Mouse (Mus musculus): ENCODE data around the gene Ptbp3.

GRCm38 (mm10) chr4:59524875-59525274 is 24.3 kb downstream of the Ptbp3 start:
- TF ChIP-seq CTCF (IDR thresholded peaks at IDR 0.05; ENCODE audit: low read depth) (no peak), EP300 (IDR thresholded peaks at IDR 0.05; ENCODE audit: low read depth) (no peak)
